Mouse (Mus musculus) embryonic fibroblast, embryonic 13.5 days (primary cell): Measurements from ENCODE around the gene Slx4.

Source experiments
- CTCF ChIP-seq: IDR thresholded peaks from 2 replicates; pipeline ENCODE4 v1.5.1; 2011; ENCODE audit warnings: mild to moderate bottlenecking, control low read depth, low read length, moderate library complexity, borderline replicate concordance; ENCODE audit not compliant: insufficient read depth
- POLR2A ChIP-seq: IDR thresholded peaks from 2 replicates; pipeline ENCODE4 v1.6.1; 2011; ENCODE audit warnings: low read depth, mild to moderate bottlenecking, control low read depth, low read length, moderate library complexity

DNA sequence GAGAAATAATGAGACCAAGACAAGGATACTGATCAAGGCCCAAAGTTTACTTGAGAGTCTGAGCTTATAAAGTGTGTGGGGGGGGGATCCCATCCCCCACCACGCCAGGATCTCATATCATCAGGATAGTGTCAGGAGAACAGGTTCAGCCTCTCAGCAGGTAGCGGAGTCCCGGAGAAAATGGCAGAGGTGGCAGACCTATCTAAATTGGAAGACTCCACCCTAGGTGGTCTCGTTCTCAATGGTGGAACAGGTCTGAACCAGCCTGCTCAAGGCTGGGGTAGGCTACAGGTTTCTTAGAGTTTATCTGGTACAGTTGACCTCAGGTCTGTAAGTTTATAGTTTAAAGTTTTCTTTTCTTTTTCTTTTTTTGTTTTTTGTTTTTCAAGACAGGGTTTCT is 19.1 kb upstream of the Slx4 start:
- TF ChIP-seq POLR2A = no peak
- TF ChIP-seq CTCF = no peak
